Mouse (Mus musculus): ENCODE data around the gene Tmem59l. TPM values are rescaled to one million over a fixed set of nuclear protein-coding genes. Genes with fewer than 3 reads are reported as not detected.
A peak's percentile ranks its signal among the peaks of the same experiment; 100 is the strongest.

Tmem59l gene
- polyA plus RNA-seq (2015; fragmentation: Nextera tagmentation; extraction: Ambion mirVana), result 3.0 and 3.5 TPM in 2 replicates

DNA sequence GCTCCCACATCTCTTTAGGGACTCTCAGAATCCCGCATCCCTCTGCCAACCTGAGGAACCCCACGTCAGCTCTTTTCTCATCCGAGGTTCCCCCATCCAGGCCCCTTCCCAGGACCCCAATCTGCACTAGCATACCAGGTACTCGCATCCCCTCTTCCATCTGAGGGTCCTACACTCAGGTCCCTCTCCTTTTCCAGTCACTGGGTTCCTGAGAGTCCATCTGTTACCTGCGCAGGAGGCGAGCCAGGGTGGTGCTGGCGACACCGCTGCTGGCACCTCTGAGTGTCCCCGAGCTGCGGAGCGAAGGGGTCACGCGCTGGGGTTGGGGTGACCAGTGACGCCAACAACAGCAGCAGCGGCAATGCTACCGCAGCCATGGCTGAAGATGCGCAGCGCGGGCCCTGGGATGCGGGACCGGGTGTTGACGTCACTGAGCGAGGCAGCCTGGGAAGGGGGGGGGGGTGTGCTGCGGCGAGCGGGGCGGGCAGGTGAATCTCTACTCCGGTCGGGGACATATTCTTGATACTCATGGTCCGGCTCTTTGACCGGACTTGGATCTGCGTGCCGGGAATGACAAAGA, at the start of gene Tmem59l:
Gene Tmem59l, minus strand, starts transcription at position 418 of the 580 bp plus-strand sequence.
- DNase-seq (ENCODE audit: low spot score), result no peak
- H3K36me3 ChIP-seq (ENCODE audit: insufficient read depth, low read length), result no peaks in the 10 kb centered on the region
- H3K4me2 ChIP-seq (ENCODE audit: low read length), result peak within 1 kb of the TSS; percentile 61
- no peak within 1 kb of the TSS for H3K27ac ChIP-seq
- WGBS, result 9% methylated on average over 33 of the region's 33 CpGs
- no peaks in the 10 kb centered on the region for H3K9me3 ChIP-seq (replicated peaks; ENCODE audit: low read length)
- no peak for ATAC-seq (replicated peaks; ENCODE audit: low FRiP score, low read depth)
- H3K9ac ChIP-seq (ENCODE audit: low read depth, low read length), result peak within 1 kb of the TSS; percentile 40; the same call in 1 of the 2 replicates
- peaks cover 24% of the 10 kb centered on the region for H3K4me1 ChIP-seq (replicated peaks; ENCODE audit: insufficient read depth, low read length)
- peaks cover 55% of the 10 kb centered on the region for H3K27me3 ChIP-seq (ENCODE audit: insufficient read depth, low read length)
- H3K4me3 ChIP-seq (replicated peaks; ENCODE audit: low read depth, low read length), result peak within 1 kb of the TSS; percentile 21; the same call in 1 of the 2 replicates
- no peak for TF ChIP-seq CTCF (IDR thresholded peaks at IDR 0.05; ENCODE audit: low read depth)

DNA sequence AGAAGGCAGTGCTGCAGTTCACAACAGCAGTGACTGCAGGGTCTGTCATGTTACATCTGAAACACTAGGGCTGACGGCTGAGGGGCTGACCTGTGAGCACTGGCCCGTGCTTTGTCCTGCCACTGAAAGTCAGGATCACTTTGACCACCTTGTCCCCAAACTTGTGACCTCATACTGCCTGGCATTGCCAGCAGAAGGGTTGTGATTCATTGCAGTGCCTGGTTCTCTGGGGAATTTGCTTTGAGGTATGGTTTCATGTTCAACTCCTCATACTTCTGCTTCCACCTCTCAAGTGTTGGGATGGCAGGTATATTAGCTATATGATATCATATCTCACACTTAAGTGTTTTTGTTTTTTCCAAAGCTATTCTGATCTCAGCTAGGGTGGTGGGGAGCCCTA, 48.5 kb upstream of the Tmem59l start:
- no peaks in the 10 kb centered on the region for H3K27me3 ChIP-seq (ENCODE audit: insufficient read depth, low read length)
- peaks cover 41% of the 10 kb centered on the region for H3K36me3 ChIP-seq (ENCODE audit: insufficient read depth, low read length)
- H3K4me3 ChIP-seq (replicated peaks; ENCODE audit: low read depth, low read length), result no peak overlapping the region
- H3K4me2 ChIP-seq (ENCODE audit: low read length), result no peak overlapping the region
- 92% methylated on average over 2 of the region's 2 CpGs for WGBS
- H3K27ac ChIP-seq, result no peak overlapping the region
- DNase-seq (ENCODE audit: low spot score) (no peak), ATAC-seq (replicated peaks; ENCODE audit: low FRiP score, low read depth) (no peak)
- H3K4me1 ChIP-seq (replicated peaks; ENCODE audit: insufficient read depth, low read length), result 0 out of 2 replicates have a peak, but pooled peaks cover 2% of the 10 kb centered on the region
- no peaks in the 10 kb centered on the region for H3K9me3 ChIP-seq (replicated peaks; ENCODE audit: low read length)
- TF ChIP-seq CTCF (IDR thresholded peaks at IDR 0.05; ENCODE audit: low read depth), result no peak
- no peak overlapping the region for H3K9ac ChIP-seq (ENCODE audit: low read depth, low read length)

DNA sequence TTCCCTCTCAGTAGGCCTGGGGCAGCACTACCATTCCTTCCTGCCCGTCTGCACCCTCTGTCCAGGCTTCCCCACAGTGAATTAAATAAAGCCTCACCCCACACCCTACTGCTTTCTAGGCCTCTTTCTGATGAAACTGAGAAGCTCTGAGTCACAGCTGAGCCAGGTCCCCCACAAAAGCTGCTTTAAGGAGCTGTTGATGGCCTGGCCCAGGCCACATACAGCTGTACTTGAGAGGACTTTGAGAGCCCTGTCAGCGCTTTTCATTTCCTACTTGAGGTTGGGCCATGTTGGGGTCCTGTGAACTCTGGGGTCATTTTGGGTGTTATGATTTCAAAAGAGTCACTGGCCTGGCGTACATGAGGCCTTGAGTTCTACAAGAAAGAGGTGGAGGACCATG, 48.1 kb upstream of the Tmem59l start:
- no peak for TF ChIP-seq CTCF (IDR thresholded peaks at IDR 0.05; ENCODE audit: low read depth)
- H3K4me3 ChIP-seq (replicated peaks; ENCODE audit: low read depth, low read length), result no peak overlapping the region
- no peaks in the 10 kb centered on the region for H3K27me3 ChIP-seq (ENCODE audit: insufficient read depth, low read length)
- H3K9ac ChIP-seq (ENCODE audit: low read depth, low read length), result no peak overlapping the region
- H3K27ac ChIP-seq, result no peak overlapping the region
- peaks cover 43% of the 10 kb centered on the region for H3K36me3 ChIP-seq (ENCODE audit: insufficient read depth, low read length)
- H3K4me1 ChIP-seq (replicated peaks; ENCODE audit: insufficient read depth, low read length), result no peaks in the 10 kb centered on the region
- DNase-seq (ENCODE audit: low spot score) (no peak), ATAC-seq (replicated peaks; ENCODE audit: low FRiP score, low read depth) (no peak)
- no peaks in the 10 kb centered on the region for H3K9me3 ChIP-seq (replicated peaks; ENCODE audit: low read length)
- 90% methylated on average over 3 of the region's 3 CpGs for WGBS
- H3K4me2 ChIP-seq (ENCODE audit: low read length), result no peak overlapping the region

DNA sequence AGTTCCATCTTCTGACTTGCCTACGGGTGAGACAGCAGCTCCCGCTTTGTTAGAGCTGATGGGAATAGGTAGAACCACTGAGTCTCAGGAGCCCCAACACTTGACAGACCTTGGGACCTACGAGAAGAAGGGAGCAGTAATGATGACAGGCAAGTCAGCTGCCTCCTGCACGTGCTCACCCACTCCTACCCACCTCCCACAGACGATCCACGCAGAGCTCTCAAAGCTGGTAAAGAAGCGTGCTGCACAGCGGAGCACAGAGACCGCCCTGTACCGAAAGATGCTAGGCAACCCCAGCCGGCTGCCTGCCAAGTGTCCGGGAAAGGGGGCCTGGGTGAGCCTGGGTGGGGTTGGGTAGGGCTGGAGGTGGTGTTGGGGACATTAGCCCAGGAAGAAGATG, 47.1 kb upstream of the Tmem59l start:
- H3K36me3 ChIP-seq (ENCODE audit: insufficient read depth, low read length), result peaks cover 43% of the 10 kb centered on the region

DNA sequence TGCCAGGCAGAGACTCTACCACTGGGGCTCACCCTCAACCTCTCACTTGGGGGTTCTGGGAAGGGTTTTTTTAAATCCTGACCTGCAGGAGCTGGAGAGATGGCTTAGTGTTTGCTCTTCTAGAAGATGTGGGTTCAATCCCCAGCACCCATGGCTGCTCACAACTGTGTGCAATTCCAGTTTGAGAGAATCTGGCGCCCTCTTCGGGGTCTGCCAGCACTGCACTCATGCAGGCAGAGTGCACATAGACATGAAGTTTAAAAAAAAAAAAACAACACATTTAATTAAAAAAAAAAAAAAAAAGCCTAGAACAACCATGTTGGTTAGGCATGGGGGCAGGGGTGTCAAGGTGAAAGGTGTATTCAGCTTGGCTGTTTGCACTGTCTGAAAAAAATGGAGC, 43.2 kb upstream of the Tmem59l start:
- no peak for DNase-seq (ENCODE audit: low spot score)
- Histone ChIP-seq H3K36me3 (ENCODE audit: insufficient read depth, low read length) (peaks cover 31% of the 10 kb centered on the region), H3K4me3 (replicated peaks; ENCODE audit: low read depth, low read length) (no peak overlapping the region), H3K27ac (no peak overlapping the region), H3K4me1 (replicated peaks; ENCODE audit: insufficient read depth, low read length) (0 out of 2 replicates have a peak, but pooled peaks cover 5% of the 10 kb centered on the region), H3K9ac (ENCODE audit: low read depth, low read length) (no peak overlapping the region), H3K27me3 (ENCODE audit: insufficient read depth, low read length) (no peaks in the 10 kb centered on the region), H3K9me3 (replicated peaks; ENCODE audit: low read length) (no peaks in the 10 kb centered on the region), H3K4me2 (ENCODE audit: low read length) (no peak overlapping the region)
- 91% methylated on average over 2 of the region's 2 CpGs for WGBS
- no peak for ATAC-seq (replicated peaks; ENCODE audit: low FRiP score, low read depth)
- peak; percentile 22; the same call in 1 of the 2 replicates for TF ChIP-seq CTCF (IDR thresholded peaks at IDR 0.05; ENCODE audit: low read depth)

More for the DNA sequence above, 47.1 kb upstream of the Tmem59l start:
- DNase-seq (ENCODE audit: low spot score) (no peak), ATAC-seq (replicated peaks; ENCODE audit: low FRiP score, low read depth) (no peak)
- H3K4me3 ChIP-seq (replicated peaks; ENCODE audit: low read depth, low read length), result no peak overlapping the region
- H3K4me1 ChIP-seq (replicated peaks; ENCODE audit: insufficient read depth, low read length), result no peaks in the 10 kb centered on the region
- WGBS, result 92% methylated on average over 12 of the region's 12 CpGs
- no peak overlapping the region for H3K9ac ChIP-seq (ENCODE audit: low read depth, low read length)
- no peak overlapping the region for H3K27ac ChIP-seq
- H3K27me3 ChIP-seq (ENCODE audit: insufficient read depth, low read length), result no peaks in the 10 kb centered on the region
- H3K9me3 ChIP-seq (replicated peaks; ENCODE audit: low read length), result no peaks in the 10 kb centered on the region
- H3K4me2 ChIP-seq (ENCODE audit: low read length), result no peak overlapping the region
- no peak for TF ChIP-seq CTCF (IDR thresholded peaks at IDR 0.05; ENCODE audit: low read depth)

DNA sequence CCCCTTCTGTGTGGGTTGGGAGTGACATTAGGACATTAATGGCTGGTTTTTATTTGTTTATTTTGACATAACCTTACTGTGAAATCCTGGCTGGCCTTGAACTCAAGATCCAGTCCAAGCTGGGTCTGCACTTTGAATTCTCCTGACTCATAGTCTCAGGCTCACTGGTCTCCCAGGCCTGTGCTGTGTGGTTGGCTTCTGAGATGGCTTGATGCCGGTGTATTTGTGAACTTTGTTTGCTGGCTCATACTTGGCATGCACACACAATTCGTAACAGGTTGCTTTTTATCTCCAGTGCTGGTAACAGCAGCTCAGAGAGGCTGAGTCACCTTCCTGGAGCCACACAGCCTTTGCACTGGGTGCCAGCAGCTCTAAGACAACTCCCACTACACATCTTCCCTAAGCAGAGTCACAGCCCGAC, 42.6 kb upstream of the Tmem59l start:
- H3K9me3 ChIP-seq (replicated peaks; ENCODE audit: low read length), result no peaks in the 10 kb centered on the region
- 0 out of 2 replicates have a peak overlapping the region, but pooled peaks have one; percentile 0 for H3K9ac ChIP-seq (ENCODE audit: low read depth, low read length)
- no peak for TF ChIP-seq CTCF (IDR thresholded peaks at IDR 0.05; ENCODE audit: low read depth)
- H3K27ac ChIP-seq, result no peak overlapping the region
- WGBS, result 88% methylated on average over 3 of the region's 3 CpGs
- H3K4me2 ChIP-seq (ENCODE audit: low read length), result no peak overlapping the region
- DNase-seq (ENCODE audit: low spot score), result no peak
- no peak overlapping the region for H3K4me3 ChIP-seq (replicated peaks; ENCODE audit: low read depth, low read length)
- peaks cover 30% of the 10 kb centered on the region for H3K36me3 ChIP-seq (ENCODE audit: insufficient read depth, low read length)
- H3K4me1 ChIP-seq (replicated peaks; ENCODE audit: insufficient read depth, low read length), result 0 out of 2 replicates have a peak, but pooled peaks cover 5% of the 10 kb centered on the region
- no peaks in the 10 kb centered on the region for H3K27me3 ChIP-seq (ENCODE audit: insufficient read depth, low read length)
- ATAC-seq (replicated peaks; ENCODE audit: low FRiP score, low read depth), result no peak

Data from kidney, postnatal 0 days (tissue).